Mouse (Mus musculus): ENCODE data around the gene Recql5.

GRCm38 (mm10) chr11:115916579-115916978 lies 16.7 kb downstream of the Recql5 start:
- TF ChIP-seq CTCF (IDR thresholded peaks at IDR 0.05; ENCODE audit: borderline replicate concordance, insufficient read depth, low read length) = no peak
- TF ChIP-seq POLR2A (IDR thresholded peaks at IDR 0.05; ENCODE audit: low read depth, low read length) = no peak

All from embryonic fibroblast, embryonic 13.5 days (primary cell).